Mouse (Mus musculus): Measurements from ENCODE around the gene Btbd3.

Gene Btbd3

DNA sequence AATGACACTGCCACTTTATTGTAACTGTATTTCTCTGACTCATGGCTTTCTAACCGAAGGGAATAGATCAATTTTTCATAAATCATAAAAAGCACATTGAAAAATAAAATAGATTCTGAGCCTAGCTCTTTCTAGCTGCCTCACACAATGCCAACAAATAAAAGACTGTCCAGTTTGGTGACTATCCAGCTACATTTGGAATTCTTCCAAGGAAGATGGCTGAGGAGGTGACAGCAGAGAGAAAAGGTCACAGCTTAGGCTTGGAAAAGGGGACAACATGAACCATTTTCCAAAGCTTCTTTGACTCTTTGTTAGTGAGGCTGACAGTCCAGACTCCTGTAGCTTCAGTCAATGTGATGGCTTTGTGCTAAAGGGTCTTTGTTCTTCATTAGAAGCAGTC is 132.2 kb downstream of the Btbd3 start:
- DNase-seq (ENCODE audit: low spot score) = no peak

DNA sequence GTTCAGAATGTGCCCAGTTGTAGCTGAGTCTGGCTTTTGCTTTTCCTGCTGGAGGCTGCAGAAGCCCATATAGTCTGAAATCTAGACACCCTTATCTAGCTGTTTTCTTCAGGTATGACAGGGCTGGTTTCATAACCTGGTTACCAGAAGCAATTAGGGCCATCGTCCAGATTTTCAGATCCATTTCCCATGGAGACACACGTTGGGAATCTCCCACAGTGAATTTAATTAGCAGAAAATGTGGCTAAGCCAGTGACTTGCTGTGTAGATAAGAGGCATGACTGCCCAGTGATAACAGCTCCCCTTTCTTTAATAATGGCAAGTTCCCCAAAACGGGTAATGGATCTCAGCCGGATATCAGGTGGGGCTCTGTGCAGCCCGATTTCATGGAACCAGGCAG is 146.7 kb downstream of the Btbd3 start:
- DNase-seq (ENCODE audit: low spot score) = no peak

DNA sequence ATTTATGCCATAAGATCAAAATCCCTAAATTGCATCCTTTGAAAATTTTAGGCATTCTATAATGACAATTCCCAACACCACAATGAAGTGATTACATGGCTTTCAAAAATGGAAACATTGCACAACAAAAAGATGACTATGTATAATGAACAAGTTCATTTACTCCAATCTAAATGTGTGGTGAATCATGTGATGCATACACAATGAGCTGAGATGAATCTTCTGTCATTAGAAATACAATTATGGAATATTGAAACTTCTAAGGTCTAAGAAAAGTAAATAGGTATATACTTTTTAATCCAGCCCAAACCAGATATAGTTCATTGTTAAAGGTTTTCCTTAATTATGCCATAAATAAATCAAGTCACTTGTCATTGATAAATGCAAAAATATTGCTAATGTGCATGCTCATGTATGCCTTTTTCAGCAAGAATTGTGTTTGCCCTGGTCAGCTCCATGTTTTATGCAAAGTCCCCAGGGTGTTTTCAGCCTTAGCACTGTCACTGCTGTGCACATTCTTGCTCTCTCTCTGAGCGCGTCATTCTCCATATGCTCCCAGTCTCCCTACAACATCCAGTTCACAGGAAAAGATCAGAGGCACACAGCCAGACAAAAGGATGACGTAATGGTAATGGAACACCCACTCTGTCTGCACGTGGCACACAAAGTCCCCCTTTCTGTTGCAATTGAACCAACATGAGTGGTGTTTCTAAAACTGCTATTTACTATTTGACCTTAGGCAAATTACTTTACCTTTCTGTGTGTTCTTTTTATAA is 149.6 kb downstream of the Btbd3 start:
- no peak for DNase-seq (ENCODE audit: low spot score)

- DNase-seq (ENCODE audit: low spot score) = no peak
These were observed 150.3 kb downstream of the Btbd3 start for GRCm38 (mm10) chr2:138406703-138407102.

DNA sequence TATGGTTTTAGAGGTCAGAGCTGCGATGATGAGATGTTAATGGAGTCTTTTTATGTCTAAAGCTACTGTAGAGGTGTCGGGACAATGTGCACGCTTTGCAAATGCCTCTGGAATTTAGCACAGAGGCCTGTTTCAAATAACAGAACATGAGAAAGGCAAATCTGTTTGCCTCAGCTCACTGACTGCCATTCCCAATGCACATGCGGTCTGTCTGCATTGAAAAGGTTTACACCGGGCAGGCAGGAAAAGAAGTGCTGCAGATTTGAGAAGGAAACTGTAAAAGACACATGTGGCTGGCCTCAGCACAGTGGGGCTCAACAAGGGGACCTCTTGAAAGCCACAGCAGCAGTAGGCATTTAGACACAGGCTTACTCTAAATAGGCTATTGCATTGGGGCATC is 156.2 kb downstream of the Btbd3 start:
- no peak for DNase-seq (ENCODE audit: low spot score)

DNA sequence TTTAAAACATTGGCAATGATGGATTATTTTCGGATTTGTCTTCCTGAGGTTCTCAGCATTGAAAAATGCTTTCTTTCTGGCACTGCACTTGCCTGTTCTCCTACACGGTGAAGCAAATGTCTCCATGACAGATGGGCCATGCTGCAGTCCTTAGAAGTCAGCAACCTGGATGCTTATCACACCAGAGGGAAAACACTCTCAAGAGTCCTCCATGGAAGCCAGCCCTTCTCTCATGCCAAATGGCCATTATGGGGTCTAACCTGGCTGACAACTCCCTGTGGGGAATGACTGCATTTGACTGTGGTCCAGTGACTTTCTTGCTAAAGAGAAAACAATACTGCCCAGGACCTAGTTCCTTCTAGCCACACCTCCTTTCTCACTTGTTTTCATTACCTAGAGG is 166.0 kb downstream of the Btbd3 start:
- DNase-seq (ENCODE audit: low spot score) = no peak

DNA sequence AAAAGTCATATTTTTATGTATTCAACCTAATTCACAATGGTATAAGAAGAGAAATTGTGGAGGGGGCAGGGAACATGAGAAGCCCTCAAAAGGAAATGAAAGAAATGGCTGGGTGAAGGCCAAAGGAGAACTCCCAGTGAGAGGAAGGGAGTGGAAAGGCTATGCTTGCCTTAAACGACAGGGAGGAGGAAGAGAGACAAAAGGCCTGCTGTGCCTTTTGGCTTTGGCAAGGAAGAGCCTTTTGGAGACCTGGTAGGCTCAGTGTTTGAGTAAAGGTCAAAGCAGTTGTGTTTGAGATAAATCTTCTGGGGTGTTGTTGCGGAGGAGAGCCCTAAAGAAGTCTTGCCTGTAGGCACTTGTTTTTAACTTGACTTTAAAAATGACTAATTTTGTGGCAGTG is 175.6 kb downstream of the Btbd3 start:
- DNase-seq (ENCODE audit: low spot score) = no peak

DNA sequence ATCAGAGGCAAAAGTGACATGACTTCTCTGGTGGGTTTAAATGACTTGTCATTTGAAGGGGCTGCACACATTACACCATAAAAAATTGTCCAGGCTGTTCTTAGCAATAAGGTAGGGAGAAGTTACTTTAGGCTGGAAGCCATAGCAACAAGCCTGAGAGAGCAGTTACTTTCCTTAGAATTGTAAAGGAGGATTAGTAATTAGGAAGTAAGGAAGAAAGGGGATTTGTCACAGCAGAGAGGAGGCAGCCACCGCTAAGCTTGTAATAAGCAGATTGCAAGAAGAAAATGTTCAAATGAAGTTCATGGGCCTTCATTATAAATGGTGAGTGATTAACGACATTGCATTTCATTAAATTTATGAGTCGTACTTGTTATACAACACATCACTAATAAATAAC is 190.1 kb downstream of the Btbd3 start:
- DNase-seq (ENCODE audit: low spot score) = no peak

- no peak for DNase-seq (ENCODE audit: low spot score)
These were observed 190.6 kb downstream of the Btbd3 start for GRCm38 (mm10) chr2:138446943-138447342.

- DNase-seq (ENCODE audit: low spot score) = no peak
These were observed 191.3 kb downstream of the Btbd3 start for GRCm38 (mm10) chr2:138447681-138448080.

DNA sequence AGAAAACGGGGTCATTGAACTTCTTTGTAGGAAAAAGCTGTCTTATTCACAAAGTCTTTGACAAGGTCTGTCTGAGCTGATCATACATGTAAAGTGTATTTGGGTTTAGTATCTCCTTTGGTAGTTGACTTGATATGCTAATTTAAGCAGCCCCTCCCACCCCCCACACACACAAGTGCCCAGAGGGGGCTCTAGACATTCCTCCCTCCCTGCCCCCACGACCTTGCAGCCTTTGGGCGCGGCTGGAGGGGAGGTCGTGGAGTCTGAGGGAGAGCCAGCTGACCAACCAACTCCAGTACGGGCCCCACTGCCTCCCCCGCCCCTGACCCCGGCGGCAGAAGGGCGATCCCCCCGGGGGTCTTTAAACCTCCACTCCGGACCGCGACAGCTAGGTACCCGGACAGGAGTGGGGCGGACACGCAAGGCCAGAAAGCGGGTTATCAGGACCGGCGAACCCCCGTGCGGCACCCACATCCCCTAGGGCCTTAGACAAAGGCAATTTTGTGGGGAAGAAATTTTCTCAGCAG is 211.7 kb downstream of the Btbd3 start:
- DNase-seq (ENCODE audit: low spot score) = no peak

GRCm38 (mm10) chr2:138473407-138473806 is 217.0 kb downstream of the Btbd3 start:
- DNase-seq (ENCODE audit: low spot score) = no peak

DNA sequence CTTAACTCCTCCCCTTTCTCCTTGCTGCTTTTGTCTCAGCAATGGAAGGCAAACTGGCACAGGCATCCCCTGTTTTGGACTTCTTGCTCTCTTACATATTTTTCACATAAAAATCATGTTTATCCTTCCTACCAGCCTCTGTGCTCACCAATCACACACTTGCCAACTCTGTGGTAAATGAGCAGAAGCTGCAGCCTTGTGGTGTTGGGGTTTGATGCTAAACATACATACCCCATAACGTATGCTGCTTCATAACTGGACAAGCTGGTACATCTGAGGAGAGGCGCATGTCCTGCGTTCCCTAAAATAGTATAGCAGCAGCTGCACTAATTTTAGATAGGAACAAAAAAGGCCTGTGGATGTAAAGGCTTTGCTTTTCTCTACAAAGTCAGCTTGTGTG is 220.1 kb downstream of the Btbd3 start:
- no peak for DNase-seq (ENCODE audit: low spot score)

DNA sequence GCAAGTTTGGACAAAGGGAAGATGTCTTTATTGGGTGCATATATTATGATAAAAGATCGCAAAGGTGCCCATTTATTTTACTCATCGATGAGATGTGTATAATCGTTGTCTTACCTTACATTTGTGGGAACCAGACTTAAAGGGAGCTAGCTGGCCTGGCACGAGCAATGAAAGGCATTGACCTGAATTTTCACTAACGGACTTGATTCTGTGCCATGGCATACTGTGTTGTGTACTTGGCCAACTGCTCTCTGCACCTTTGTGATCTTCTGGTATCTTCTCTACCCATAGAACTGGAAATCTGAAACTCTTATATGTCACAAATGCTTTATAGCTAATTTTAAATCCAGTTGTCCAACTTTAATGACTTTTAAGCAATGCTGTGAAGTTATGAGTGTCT is 220.9 kb downstream of the Btbd3 start:
- DNase-seq (ENCODE audit: low spot score) = no peak

- DNase-seq (ENCODE audit: low spot score) = no peak
These were observed 226.2 kb downstream of the Btbd3 start for GRCm38 (mm10) chr2:138482541-138482940.

- no peak for DNase-seq (ENCODE audit: low spot score)
These were observed 228.5 kb downstream of the Btbd3 start for GRCm38 (mm10) chr2:138484871-138485270.

GRCm38 (mm10) chr2:138490688-138491405 is 234.5 kb downstream of the Btbd3 start:
- no peak for DNase-seq (ENCODE audit: low spot score)

DNA sequence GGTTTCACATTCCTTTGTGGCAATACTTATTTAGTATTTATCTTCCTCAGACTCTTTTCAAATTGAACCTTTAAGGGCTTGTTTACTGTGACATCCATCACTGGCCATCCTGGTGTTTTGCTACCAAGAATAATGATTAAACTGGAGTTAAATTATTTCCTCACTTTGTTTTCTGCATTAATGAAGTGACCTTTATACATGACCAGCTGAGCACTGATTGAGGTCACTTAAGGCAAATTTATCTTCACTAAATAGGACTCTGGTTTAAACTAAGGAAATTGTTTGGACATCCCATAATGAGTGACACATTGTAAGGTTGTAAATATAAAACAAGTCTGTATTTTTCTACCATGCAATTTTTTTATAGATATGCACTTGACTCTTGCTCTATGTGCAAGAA is 235.8 kb downstream of the Btbd3 start:
- DNase-seq (ENCODE audit: low spot score) = no peak

- no peak for DNase-seq (ENCODE audit: low spot score)
These were observed 247.6 kb downstream of the Btbd3 start for GRCm38 (mm10) chr2:138503866-138504380.

DNA sequence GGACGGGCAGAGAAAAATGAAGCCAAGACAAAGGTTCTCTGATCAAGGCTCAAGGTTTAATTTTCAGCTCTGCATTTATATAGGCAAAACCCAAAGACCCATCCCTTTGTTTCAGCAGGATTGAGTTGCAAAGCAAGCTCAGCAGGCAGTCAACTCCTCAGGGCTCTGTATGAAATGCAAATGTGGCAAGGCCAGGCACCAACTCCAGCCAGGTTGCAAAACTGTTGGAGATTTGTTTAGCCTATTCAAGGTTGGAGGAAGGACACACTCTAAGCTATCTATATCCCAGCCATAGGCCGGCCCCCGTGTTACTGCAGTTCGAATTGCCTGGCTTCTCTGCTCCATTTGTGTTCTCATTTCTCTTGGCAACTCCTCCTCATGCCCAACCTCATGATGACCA is 259.2 kb downstream of the Btbd3 start:
- DNase-seq (ENCODE audit: low spot score) = no peak

- no peak for DNase-seq (ENCODE audit: low spot score)
These were observed 272.1 kb downstream of the Btbd3 start for GRCm38 (mm10) chr2:138528461-138528860.

DNA sequence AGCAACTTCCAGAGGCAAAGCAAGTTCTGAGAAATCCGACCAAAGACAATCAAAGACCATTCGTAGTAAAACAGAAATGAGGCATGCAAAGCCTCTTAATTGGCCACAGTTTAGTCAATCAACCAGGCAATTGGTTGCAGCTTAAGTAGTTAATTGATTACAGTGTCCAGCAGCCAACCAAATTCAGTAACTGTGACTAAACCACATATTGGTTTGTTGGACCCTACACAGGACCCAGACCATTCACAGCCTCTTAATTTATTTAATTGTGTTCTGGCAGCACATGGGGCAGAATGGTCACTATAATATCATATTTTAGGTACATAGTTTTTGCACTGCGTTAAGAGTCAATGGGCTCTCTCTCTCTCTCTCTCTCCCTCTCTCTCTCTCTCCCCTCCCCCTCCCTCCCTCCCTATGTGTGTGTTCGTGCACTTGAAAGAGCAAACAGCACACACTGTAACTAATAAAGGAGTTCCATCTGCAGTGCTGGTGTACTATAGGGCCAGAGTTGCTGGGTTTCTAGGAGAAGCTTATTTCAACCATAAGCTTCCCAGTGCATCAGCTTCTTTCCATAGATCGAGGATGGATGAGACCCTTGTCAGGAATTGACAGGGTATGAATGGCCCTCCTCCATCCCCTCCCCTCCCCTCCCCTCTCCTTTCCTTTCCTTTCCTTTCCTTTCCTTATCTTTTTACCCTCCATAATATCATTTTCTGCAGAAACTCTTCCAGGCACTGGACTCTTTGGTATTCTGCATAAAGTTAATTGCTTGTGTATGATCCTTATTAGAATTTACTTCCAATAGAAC is 275.0 kb downstream of the Btbd3 start:
- no peak for DNase-seq (ENCODE audit: low spot score)
